Mouse (Mus musculus): ENCODE measurements around the gene Gm9507. TPM values are rescaled to one million over a fixed set of nuclear protein-coding genes. Genes with fewer than 3 reads are reported as not detected.

Gene Gm9507
- not detected for polyA plus RNA-seq (2014; fragmentation: Illumina TruSeq; extraction: RNeasy Lipid Tissue Mini Kit (QIAGEN cat#74804); ENCODE audit: low read depth, low replicate concordance)

GRCm38 (mm10) chr10:77811743-77812142 is at the start of gene Gm9507:
Gene Gm9507, minus strand, starts transcription at chr10:77811843.

DNA sequence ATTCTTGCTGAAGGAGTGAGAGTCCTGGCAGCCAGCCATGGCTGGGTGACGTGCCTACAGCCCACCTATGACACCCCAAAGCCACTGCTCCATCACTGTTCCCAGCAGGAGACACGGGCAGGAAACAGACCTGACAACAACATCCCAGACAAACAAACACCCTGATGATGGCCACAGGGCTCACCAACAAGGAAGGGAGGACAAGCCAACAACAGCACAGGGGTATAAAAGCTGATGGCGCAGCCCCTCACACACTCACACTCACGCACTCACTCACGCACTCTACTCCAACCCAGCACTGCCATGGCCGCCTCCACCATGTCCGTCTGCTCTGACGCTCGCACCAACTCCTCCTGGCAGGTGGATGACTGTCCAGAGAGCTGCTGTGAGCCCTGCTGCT is 40.9 kb upstream of the Gm9507 start, which contains the start of gene Gm10318:
Gm10318 (plus strand) TSS at position 301 of the 400 bp plus-strand sequence.

GRCm38 (mm10) chr10:77846503-77846902 is 34.9 kb upstream of the Gm9507 start, which contains the start of gene Gm36176:
Gene Gm36176, plus strand, starts transcription at chr10:77846803.

GRCm38 (mm10) chr10:77835647-77836046 is 24.0 kb upstream of the Gm9507 start, which contains the start of gene Krtap10-10:
Gene Krtap10-10, plus strand, starts transcription at chr10:77835947.

DNA sequence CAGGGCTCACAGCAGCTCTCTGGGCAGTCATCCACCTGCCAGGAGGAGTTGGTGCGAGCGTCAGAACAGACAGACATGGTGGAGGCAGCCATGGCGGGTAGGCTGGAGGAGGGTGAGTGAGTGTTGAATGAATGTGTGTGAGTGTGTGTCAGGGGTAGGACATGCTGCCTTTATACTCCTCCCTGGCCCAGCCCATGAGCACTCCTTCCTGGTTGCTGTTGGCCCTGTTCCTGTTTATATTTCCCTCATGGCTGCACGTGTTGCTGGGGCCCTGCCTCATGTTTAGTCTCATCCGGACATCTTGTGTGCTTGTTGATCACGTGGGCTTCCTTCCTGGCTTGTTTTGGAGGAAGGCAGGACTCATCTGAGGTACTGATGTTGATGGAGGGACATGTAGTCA is 15.3 kb upstream of the Gm9507 start, which contains the start of gene Krtap10-4:
Krtap10-4 (minus strand) TSS at position 145 of the 400 bp plus-strand sequence.

DNA sequence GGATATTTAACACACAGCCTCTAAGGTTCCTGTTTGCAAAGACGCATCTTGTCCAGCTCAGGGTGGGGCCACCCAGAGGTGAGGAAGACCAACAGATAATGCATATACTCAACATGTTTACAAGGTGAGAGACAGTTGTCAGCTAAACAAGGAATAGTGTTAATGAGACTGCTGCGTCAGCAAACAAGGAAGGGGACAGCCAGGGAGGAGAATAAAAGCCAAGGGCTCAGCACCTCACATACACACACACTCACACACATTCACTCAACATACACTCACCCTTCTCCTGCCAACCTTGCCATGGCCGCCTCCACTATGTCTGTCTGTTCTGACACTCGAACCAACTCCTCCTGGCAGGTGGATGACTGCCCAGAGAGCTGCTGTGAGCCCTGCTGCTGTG is 2.7 kb upstream of the Gm9507 start, which contains the start of gene Gm2696:
Gm2696 (plus strand) TSS at position 301 of the 400 bp plus-strand sequence.

DNA sequence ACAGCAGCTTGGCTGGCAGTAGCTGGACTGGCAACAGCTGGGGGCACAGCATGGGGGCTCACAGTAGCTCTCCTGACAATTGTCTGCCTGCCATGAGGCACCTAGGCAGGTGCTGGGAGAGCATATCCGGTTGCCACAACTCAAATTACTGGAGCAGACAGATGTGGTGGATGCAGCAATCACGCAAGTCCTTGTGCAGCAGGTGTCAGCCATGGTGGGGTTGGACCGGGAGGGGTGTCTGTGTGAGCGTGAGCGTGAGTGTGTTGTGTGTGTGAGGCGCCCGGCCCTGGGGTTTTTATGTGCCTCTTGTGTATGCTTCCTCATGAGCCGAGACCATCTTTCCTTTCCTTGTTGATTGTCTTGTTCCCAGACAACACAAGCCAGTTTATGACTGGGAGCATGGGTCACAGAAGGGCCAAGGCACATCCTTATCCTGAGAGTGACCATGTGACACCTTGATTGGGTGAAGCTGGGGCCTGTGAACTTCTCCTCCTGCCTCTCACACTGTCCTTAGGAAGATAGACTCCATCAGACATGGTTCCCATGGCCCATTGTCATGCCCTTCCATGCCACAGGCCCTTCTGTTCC is 12.6 kb downstream of the Gm9507 start, which contains the start of gene Gm19668:
Gm19668 (minus strand) TSS at position 213 of the 588 bp plus-strand sequence.

GRCm38 (mm10) chr10:77794976-77795375 is 16.7 kb downstream of the Gm9507 start, which contains the start of gene Gm9639:
Gene Gm9639, minus strand, starts transcription at chr10:77795076.

GRCm38 (mm10) chr10:77787876-77788275 is 23.8 kb downstream of the Gm9507 start, which contains the start of gene Gm7137:
Gene Gm7137, minus strand, starts transcription at chr10:77788200.

GRCm38 (mm10) chr10:77782442-77782841 is 29.2 kb downstream of the Gm9507 start, which contains the start of gene Gm3250:
Gene Gm3250, minus strand, starts transcription at chr10:77782542.

GRCm38 (mm10) chr10:77776844-77777243 is 34.8 kb downstream of the Gm9507 start, which contains the start of gene Gm7138:
Gene Gm7138, minus strand, starts transcription at chr10:77776944.

DNA sequence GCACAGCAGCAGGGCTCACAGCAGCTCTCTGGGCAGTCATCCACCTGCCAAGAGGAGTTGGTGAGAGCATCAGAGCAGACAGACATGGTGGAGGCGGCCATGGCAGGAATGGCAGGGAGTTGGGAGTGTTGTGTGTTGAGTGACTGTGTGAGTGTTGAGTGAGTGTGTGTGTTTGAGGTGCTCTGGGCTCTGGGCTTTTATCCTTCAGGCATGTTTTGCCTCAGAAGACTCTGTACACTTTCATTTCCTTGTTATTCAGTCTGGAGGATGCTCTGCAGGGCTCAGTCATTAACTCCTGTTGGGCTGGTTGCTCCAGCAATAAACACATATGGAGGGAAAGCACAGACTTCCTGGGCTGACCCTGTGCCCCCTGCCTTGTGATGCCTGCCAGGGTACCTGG is 40.4 kb downstream of the Gm9507 start, which contains the start of gene Gm3238:
Gm3238 (minus strand) TSS at position 101 of the 400 bp plus-strand sequence.

Other genes starting within 250 kb of the Gm9507 start
- 158 TPM for gene Pttg1ip, start 230.1 kb downstream of the Gm9507 start, polyA plus RNA-seq (2014; fragmentation: Illumina TruSeq; extraction: RNeasy Lipid Tissue Mini Kit (QIAGEN cat#74804); ENCODE audit: low read depth, low replicate concordance)
- 72.2 TPM for gene Sumo3, start 205.7 kb downstream of the Gm9507 start, polyA plus RNA-seq (2014; fragmentation: Illumina TruSeq; extraction: RNeasy Lipid Tissue Mini Kit (QIAGEN cat#74804); ENCODE audit: low read depth, low replicate concordance)
- not detected for gene Gm49325, start 205.6 kb downstream of the Gm9507 start, polyA plus RNA-seq (2014; fragmentation: Illumina TruSeq; extraction: RNeasy Lipid Tissue Mini Kit (QIAGEN cat#74804); ENCODE audit: low read depth, low replicate concordance)
- gene Ube2g2, start 189.6 kb downstream of the Gm9507 start, polyA plus RNA-seq (2014; fragmentation: Illumina TruSeq; extraction: RNeasy Lipid Tissue Mini Kit (QIAGEN cat#74804); ENCODE audit: low read depth, low replicate concordance) = 10.8 TPM
- gene Tspear, start 125.3 kb downstream of the Gm9507 start, polyA plus RNA-seq (2014; fragmentation: Illumina TruSeq; extraction: RNeasy Lipid Tissue Mini Kit (QIAGEN cat#74804); ENCODE audit: low read depth, low replicate concordance) = not detected
- not detected for gene Gm19402, start 121.1 kb downstream of the Gm9507 start, polyA plus RNA-seq (2014; fragmentation: Illumina TruSeq; extraction: RNeasy Lipid Tissue Mini Kit (QIAGEN cat#74804); ENCODE audit: low read depth, low replicate concordance)
- gene Gm9508, start 114.6 kb downstream of the Gm9507 start, polyA plus RNA-seq (2014; fragmentation: Illumina TruSeq; extraction: RNeasy Lipid Tissue Mini Kit (QIAGEN cat#74804); ENCODE audit: low read depth, low replicate concordance) = not detected
- not detected for gene Gm10272, start 105.2 kb downstream of the Gm9507 start, polyA plus RNA-seq (2014; fragmentation: Illumina TruSeq; extraction: RNeasy Lipid Tissue Mini Kit (QIAGEN cat#74804); ENCODE audit: low read depth, low replicate concordance)
- not detected for gene Gm10024, start 100.4 kb downstream of the Gm9507 start, polyA plus RNA-seq (2014; fragmentation: Illumina TruSeq; extraction: RNeasy Lipid Tissue Mini Kit (QIAGEN cat#74804); ENCODE audit: low read depth, low replicate concordance)
- not detected for gene Gm10142, start 96.0 kb downstream of the Gm9507 start, polyA plus RNA-seq (2014; fragmentation: Illumina TruSeq; extraction: RNeasy Lipid Tissue Mini Kit (QIAGEN cat#74804); ENCODE audit: low read depth, low replicate concordance)
- gene Krtap12-1, start 91.2 kb downstream of the Gm9507 start, polyA plus RNA-seq (2014; fragmentation: Illumina TruSeq; extraction: RNeasy Lipid Tissue Mini Kit (QIAGEN cat#74804); ENCODE audit: low read depth, low replicate concordance) = not detected
- gene Gm10100, start 85.4 kb downstream of the Gm9507 start, polyA plus RNA-seq (2014; fragmentation: Illumina TruSeq; extraction: RNeasy Lipid Tissue Mini Kit (QIAGEN cat#74804); ENCODE audit: low read depth, low replicate concordance) = not detected
- not detected for gene Gm18596, start 69.2 kb downstream of the Gm9507 start, polyA plus RNA-seq (2014; fragmentation: Illumina TruSeq; extraction: RNeasy Lipid Tissue Mini Kit (QIAGEN cat#74804); ENCODE audit: low read depth, low replicate concordance)
- not detected for gene Gm9736, start 60.5 kb downstream of the Gm9507 start, polyA plus RNA-seq (2014; fragmentation: Illumina TruSeq; extraction: RNeasy Lipid Tissue Mini Kit (QIAGEN cat#74804); ENCODE audit: low read depth, low replicate concordance)
- not detected for gene Gm3233, start 52.2 kb downstream of the Gm9507 start, polyA plus RNA-seq (2014; fragmentation: Illumina TruSeq; extraction: RNeasy Lipid Tissue Mini Kit (QIAGEN cat#74804); ENCODE audit: low read depth, low replicate concordance)
- not detected for gene Gm3238, start 40.5 kb downstream of the Gm9507 start, polyA plus RNA-seq (2014; fragmentation: Illumina TruSeq; extraction: RNeasy Lipid Tissue Mini Kit (QIAGEN cat#74804); ENCODE audit: low read depth, low replicate concordance)
- gene Gm7138, start 34.9 kb downstream of the Gm9507 start, polyA plus RNA-seq (2014; fragmentation: Illumina TruSeq; extraction: RNeasy Lipid Tissue Mini Kit (QIAGEN cat#74804); ENCODE audit: low read depth, low replicate concordance) = not detected
- not detected for gene Gm3250, start 29.3 kb downstream of the Gm9507 start, polyA plus RNA-seq (2014; fragmentation: Illumina TruSeq; extraction: RNeasy Lipid Tissue Mini Kit (QIAGEN cat#74804); ENCODE audit: low read depth, low replicate concordance)
- gene Gm7137, start 23.6 kb downstream of the Gm9507 start, polyA plus RNA-seq (2014; fragmentation: Illumina TruSeq; extraction: RNeasy Lipid Tissue Mini Kit (QIAGEN cat#74804); ENCODE audit: low read depth, low replicate concordance) = not detected
- not detected for gene Gm9639, start 16.8 kb downstream of the Gm9507 start, polyA plus RNA-seq (2014; fragmentation: Illumina TruSeq; extraction: RNeasy Lipid Tissue Mini Kit (QIAGEN cat#74804); ENCODE audit: low read depth, low replicate concordance)
- not detected for gene Gm19668, start 12.7 kb downstream of the Gm9507 start, polyA plus RNA-seq (2014; fragmentation: Illumina TruSeq; extraction: RNeasy Lipid Tissue Mini Kit (QIAGEN cat#74804); ENCODE audit: low read depth, low replicate concordance)
- not detected for gene Gm2696, start 2.8 kb upstream of the Gm9507 start, polyA plus RNA-seq (2014; fragmentation: Illumina TruSeq; extraction: RNeasy Lipid Tissue Mini Kit (QIAGEN cat#74804); ENCODE audit: low read depth, low replicate concordance)
- gene Krtap10-4, start 15.3 kb upstream of the Gm9507 start, polyA plus RNA-seq (2014; fragmentation: Illumina TruSeq; extraction: RNeasy Lipid Tissue Mini Kit (QIAGEN cat#74804); ENCODE audit: low read depth, low replicate concordance) = not detected
- not detected for gene Krtap10-10, start 24.1 kb upstream of the Gm9507 start, polyA plus RNA-seq (2014; fragmentation: Illumina TruSeq; extraction: RNeasy Lipid Tissue Mini Kit (QIAGEN cat#74804); ENCODE audit: low read depth, low replicate concordance)
- gene Gm36176, start 35.0 kb upstream of the Gm9507 start, polyA plus RNA-seq (2014; fragmentation: Illumina TruSeq; extraction: RNeasy Lipid Tissue Mini Kit (QIAGEN cat#74804); ENCODE audit: low read depth, low replicate concordance) = not detected
- not detected for gene Gm10318, start 41.0 kb upstream of the Gm9507 start, polyA plus RNA-seq (2014; fragmentation: Illumina TruSeq; extraction: RNeasy Lipid Tissue Mini Kit (QIAGEN cat#74804); ENCODE audit: low read depth, low replicate concordance)
- not detected for gene Gm3285, start 50.1 kb upstream of the Gm9507 start, polyA plus RNA-seq (2014; fragmentation: Illumina TruSeq; extraction: RNeasy Lipid Tissue Mini Kit (QIAGEN cat#74804); ENCODE audit: low read depth, low replicate concordance)
- gene Lrrc3, start 90.7 kb upstream of the Gm9507 start, polyA plus RNA-seq (2014; fragmentation: Illumina TruSeq; extraction: RNeasy Lipid Tissue Mini Kit (QIAGEN cat#74804); ENCODE audit: low read depth, low replicate concordance) = 15.8 TPM
- 1.7 TPM for gene Trpm2, start 158.7 kb upstream of the Gm9507 start, polyA plus RNA-seq (2014; fragmentation: Illumina TruSeq; extraction: RNeasy Lipid Tissue Mini Kit (QIAGEN cat#74804); ENCODE audit: low read depth, low replicate concordance)
- gene 1810043G02Rik, start 166.7 kb upstream of the Gm9507 start, polyA plus RNA-seq (2014; fragmentation: Illumina TruSeq; extraction: RNeasy Lipid Tissue Mini Kit (QIAGEN cat#74804); ENCODE audit: low read depth, low replicate concordance) = 0.72 TPM
- gene Pfkl, start 198.2 kb upstream of the Gm9507 start, polyA plus RNA-seq (2014; fragmentation: Illumina TruSeq; extraction: RNeasy Lipid Tissue Mini Kit (QIAGEN cat#74804); ENCODE audit: low read depth, low replicate concordance) = 1.1 TPM
- not detected for gene Dnmt3l, start 230.1 kb upstream of the Gm9507 start, polyA plus RNA-seq (2014; fragmentation: Illumina TruSeq; extraction: RNeasy Lipid Tissue Mini Kit (QIAGEN cat#74804); ENCODE audit: low read depth, low replicate concordance)
- not detected for gene Aire, start 231.8 kb upstream of the Gm9507 start, polyA plus RNA-seq (2014; fragmentation: Illumina TruSeq; extraction: RNeasy Lipid Tissue Mini Kit (QIAGEN cat#74804); ENCODE audit: low read depth, low replicate concordance)